7 mouse cellular contexts compared by ENCODE assay signal in genomic region chr13:48878534-48878933, GRCm38 (mm10). TPM values are rescaled to one million over a fixed set of nuclear protein-coding genes. Genes with fewer than 3 reads are reported as not detected.
A peak's percentile ranks its signal among the peaks of the same experiment; 100 is the strongest.
DNase-seq lines count a peak whose midpoint lies in the region; ATAC-seq and TF ChIP-seq lines count a peak whose summit lies in the region.

No protein-coding gene starts in this region.

- peak; percentile 98 for ATAC-seq in embryonic facial prominence, embryonic 12.5 days (ENCODE audit: insufficient number of reproducible peaks, insufficient read depth, low FRiP score, low TSS enrichment)
- ATAC-seq in limb, embryonic 12.5 days (ENCODE audit: insufficient number of reproducible peaks, insufficient read depth, low FRiP score, low TSS enrichment, low read depth), result peak; percentile 97
- ATAC-seq in midbrain, embryonic 15.5 days (replicated peaks), result peak; percentile 99

- peaks cover 24% of the 10 kb centered on the region for H3K36me3 ChIP-seq in embryonic facial prominence, embryonic 12.5 days
- H3K36me3 ChIP-seq in kidney, adult 2 months (ENCODE audit: control insufficient read depth, insufficient read depth, low read length), result peaks cover 3% of the 10 kb centered on the region
- peaks cover 35% of the 10 kb centered on the region for H3K36me3 ChIP-seq in limb, embryonic 12.5 days
- peaks cover 13% of the 10 kb centered on the region; the same call in 1 of the 2 replicates for H3K36me3 ChIP-seq in midbrain, embryonic 15.5 days (replicated peaks)
- peaks cover 9% of the 10 kb centered on the region for H3K36me3 ChIP-seq in spleen, adult 2 months (ENCODE audit: control insufficient read depth, insufficient read depth, low read length)

- peak overlapping the region; percentile 40 for H3K4me3 ChIP-seq in embryonic facial prominence, embryonic 12.5 days
- H3K4me3 ChIP-seq in kidney, adult 2 months (ENCODE audit: insufficient read depth, low read depth, low read length), result peak overlapping the region; percentile 52
- H3K4me3 ChIP-seq in limb, embryonic 12.5 days (replicated peaks), result peak overlapping the region; percentile 44
- peak overlapping the region; percentile 42 for H3K4me3 ChIP-seq in midbrain, embryonic 15.5 days
- H3K4me3 ChIP-seq in spleen, adult 2 months (ENCODE audit: extremely low read depth, insufficient read depth, insufficient read length), result peak overlapping the region; percentile 51

- WGBS in embryonic facial prominence, embryonic 12.5 days, result under 1% methylated on average over 36 of the region's 36 CpGs
- WGBS in kidney, adult 2 months, result under 1% methylated on average over 36 of the region's 36 CpGs
- WGBS in limb, embryonic 12.5 days, result under 1% methylated on average over 36 of the region's 36 CpGs
- WGBS in midbrain, embryonic 15.5 days, result under 1% methylated on average over 36 of the region's 36 CpGs
- WGBS in spleen, adult 2 months, result under 1% methylated on average over 36 of the region's 36 CpGs

- H3K4me2 ChIP-seq in embryonic facial prominence, embryonic 12.5 days (replicated peaks), result peak overlapping the region; percentile 60
- H3K4me2 ChIP-seq in limb, embryonic 12.5 days, result peak overlapping the region; percentile 67
- H3K4me2 ChIP-seq in midbrain, embryonic 15.5 days, result peak overlapping the region; percentile 58

- H3K9me3 ChIP-seq in embryonic facial prominence, embryonic 12.5 days, result no peaks in the 10 kb centered on the region
- no peaks in the 10 kb centered on the region for H3K9me3 ChIP-seq in limb, embryonic 12.5 days
- H3K9me3 ChIP-seq in midbrain, embryonic 15.5 days, result no peaks in the 10 kb centered on the region

- no peaks in the 10 kb centered on the region for H3K27me3 ChIP-seq in embryonic facial prominence, embryonic 12.5 days
- no peaks in the 10 kb centered on the region for H3K27me3 ChIP-seq in kidney, adult 2 months (replicated peaks; ENCODE audit: control insufficient read depth, insufficient read depth, low read length)
- H3K27me3 ChIP-seq in limb, embryonic 12.5 days, result no peaks in the 10 kb centered on the region
- H3K27me3 ChIP-seq in midbrain, embryonic 15.5 days (replicated peaks), result no peaks in the 10 kb centered on the region
- no peaks in the 10 kb centered on the region for H3K27me3 ChIP-seq in spleen, adult 2 months (ENCODE audit: control insufficient read depth, insufficient read depth, low read length)

- peak; percentile 97 for TF ChIP-seq POLR2A in kidney, adult 2 months (IDR thresholded peaks at IDR 0.05; ENCODE audit: low read depth, low read length)
- TF ChIP-seq POLR2A in spleen, adult 2 months (IDR thresholded peaks at IDR 0.05; ENCODE audit: low read depth, low read length), result peak; percentile 99

- no peak for TF ChIP-seq CTCF in kidney, adult 2 months (conservative IDR thresholded peaks at IDR 0.05; ENCODE audit: insufficient read depth, insufficient read length, low read depth, low read length)
- TF ChIP-seq CTCF in spleen, adult 2 months (IDR thresholded peaks at IDR 0.05; ENCODE audit: extremely low read depth, insufficient read depth, insufficient read length, insufficient replicate concordance), result no peak

- H3K27ac ChIP-seq in embryonic facial prominence, embryonic 12.5 days, result peak overlapping the region; percentile 81
- H3K27ac ChIP-seq in kidney, adult 2 months (ENCODE audit: insufficient read depth, low read depth, low read length), result peak overlapping the region; percentile 74
- peak overlapping the region; percentile 89 for H3K27ac ChIP-seq in limb, embryonic 12.5 days
- H3K27ac ChIP-seq in midbrain, embryonic 15.5 days, result peak overlapping the region; percentile 86
- H3K27ac ChIP-seq in spleen, adult 2 months (ENCODE audit: insufficient read depth, low read length), result peak overlapping the region; percentile 88

- peak overlapping the region; percentile 71 for H3K9ac ChIP-seq in embryonic facial prominence, embryonic 12.5 days
- peak overlapping the region; percentile 78 for H3K9ac ChIP-seq in limb, embryonic 12.5 days (replicated peaks)
- peak overlapping the region; percentile 54 for H3K9ac ChIP-seq in midbrain, embryonic 15.5 days

- DNase-seq in adrenal gland, postnatal 25 days, result peak; percentile 99
- DNase-seq in heart, adult 18-20 months, result peak; percentile 99
- peak; percentile 99 for DNase-seq in kidney, adult 2 months
- peak; percentile 96 to 99 for DNase-seq in spleen, adult 2 months (ENCODE audit: low read depth in 1 of 2, low spot score in 2 of 2)

- H3K4me1 ChIP-seq in embryonic facial prominence, embryonic 12.5 days, result peaks cover 6% of the 10 kb centered on the region; the same call in 1 of the 2 replicates
- peaks cover 5% of the 10 kb centered on the region; the same call in 1 of the 2 replicates for H3K4me1 ChIP-seq in kidney, adult 2 months (ENCODE audit: control insufficient read depth, insufficient read depth, low read length)
- H3K4me1 ChIP-seq in limb, embryonic 12.5 days (replicated peaks), result peaks cover 7% of the 10 kb centered on the region
- peaks cover 11% of the 10 kb centered on the region for H3K4me1 ChIP-seq in midbrain, embryonic 15.5 days
- peaks cover 4% of the 10 kb centered on the region; the same call in 1 of the 2 replicates for H3K4me1 ChIP-seq in spleen, adult 2 months (ENCODE audit: control insufficient read depth, insufficient read depth, insufficient read length)

RNA-seq across cellular contexts. Expression of gene Phf2, which starts 7.6 kb away (rescaled TPM):
- total RNA-seq in adrenal gland, postnatal 25 days (2021), result 42.7 and 43.0 TPM in 2 replicates
- polyA plus RNA-seq in embryonic facial prominence, embryonic 12.5 days (2016; fragmentation: Nextera tagmentation; extraction: Ambion mirVana), result 10.4 and 12.1 TPM in 2 replicates
- total RNA-seq in heart, adult 18-20 months (2021), result 10 to 100 TPM; 28.1 to 30.8 TPM
- 12.2 and 15.2 TPM in 2 replicates for polyA plus RNA-seq in kidney, adult 2 months (2012; rRNA removed)
- polyA plus RNA-seq in limb, embryonic 12.5 days (2016; fragmentation: Nextera tagmentation; extraction: Ambion mirVana), result 9.9 and 10.5 TPM in 2 replicates
- 10.7 and 11.0 TPM in 2 replicates for polyA plus RNA-seq in midbrain, embryonic 15.5 days (2015; fragmentation: Nextera tagmentation; extraction: Ambion mirVana)
- 16.4 and 18.6 TPM in 2 replicates for polyA plus RNA-seq in spleen, adult 2 months (2012; rRNA removed)

Comparison
In these comparisons a context has a peak if more than half of its experiments do, and no peak if none do; other contexts are left out.
1. Peak in every context shown above with its lines: DNase-seq, ATAC-seq, H3K4me3 ChIP-seq and H3K27ac ChIP-seq.